Mouse (Mus musculus): ENCODE measurements around the gene Ppp2r2c.

Gene Ppp2r2c

DNA sequence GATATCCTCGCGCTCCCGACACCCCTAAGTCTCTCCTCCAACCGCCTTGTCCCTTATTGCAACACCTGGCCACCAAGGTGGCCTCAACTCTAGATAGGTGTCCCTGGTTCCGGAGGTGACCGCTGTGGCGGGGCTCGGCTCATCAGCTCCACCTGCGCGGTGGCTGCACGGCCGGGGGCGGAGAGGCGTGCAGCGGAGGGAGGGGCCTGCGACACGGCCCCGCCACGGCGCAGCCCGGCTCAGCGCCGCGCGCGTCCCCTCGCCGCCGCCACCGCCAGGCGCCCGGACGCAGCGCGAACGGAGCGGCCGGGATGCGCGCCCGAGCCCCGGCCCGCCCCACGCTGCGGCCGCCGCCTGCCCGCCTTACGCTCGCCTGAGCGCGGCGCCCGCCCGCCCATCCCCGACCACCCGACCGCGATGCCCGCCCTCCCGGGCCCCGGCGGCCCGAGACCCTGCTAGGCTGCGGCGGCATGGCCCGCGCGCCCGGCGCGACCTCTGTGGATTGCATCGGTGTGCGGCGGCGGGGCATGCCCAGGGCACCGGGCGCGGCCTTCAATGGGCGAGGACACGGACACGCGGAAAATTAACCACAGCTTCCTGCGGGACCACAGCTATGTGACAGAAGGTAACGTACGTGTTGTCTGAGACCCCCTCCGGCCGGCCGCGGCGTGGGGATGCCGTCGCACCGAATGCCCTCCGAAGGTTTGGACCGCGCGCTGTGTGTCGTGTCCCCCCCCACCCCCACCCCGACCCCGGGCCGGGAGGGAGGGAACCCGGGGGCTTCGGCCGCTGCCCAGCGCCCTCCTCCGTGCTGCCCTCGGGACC, at the start of gene Ppp2r2c:
Gene Ppp2r2c, plus strand, starts transcription at position 248 of the 825 bp plus-strand sequence.
- in situ Hi-C loops (cut with MboI): no loop called here

- in situ Hi-C loops (cut with MboI): no loop called here
These were observed 48.6 kb upstream of the Ppp2r2c start for GRCm38 (mm10) chr5:36819742-36820141.

DNA sequence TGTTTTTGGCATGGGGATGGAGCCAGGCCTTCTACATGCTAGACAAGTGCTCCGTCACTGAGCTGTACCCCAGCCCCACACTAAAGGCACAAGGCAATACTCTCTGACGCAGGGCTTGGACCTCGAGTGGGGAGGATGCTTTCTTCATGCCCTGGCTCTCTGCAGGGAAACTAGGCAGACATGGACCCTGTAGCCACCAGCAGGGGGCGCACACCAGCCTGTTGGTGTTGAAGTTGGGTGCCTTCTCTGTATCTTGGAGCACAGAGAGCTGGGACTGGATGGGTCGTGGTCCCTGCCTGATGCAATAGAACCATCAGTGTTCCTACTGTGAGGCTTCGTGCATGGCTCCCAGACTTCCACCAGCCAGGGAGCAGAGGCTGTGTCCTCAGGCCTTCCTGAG, 48.2 kb upstream of the Ppp2r2c start:
- in situ Hi-C loops (cut with MboI): no loop called here

- in situ Hi-C loops (cut with MboI): no loop called here
These were observed 45.4 kb upstream of the Ppp2r2c start for GRCm38 (mm10) chr5:36822907-36823306.

DNA sequence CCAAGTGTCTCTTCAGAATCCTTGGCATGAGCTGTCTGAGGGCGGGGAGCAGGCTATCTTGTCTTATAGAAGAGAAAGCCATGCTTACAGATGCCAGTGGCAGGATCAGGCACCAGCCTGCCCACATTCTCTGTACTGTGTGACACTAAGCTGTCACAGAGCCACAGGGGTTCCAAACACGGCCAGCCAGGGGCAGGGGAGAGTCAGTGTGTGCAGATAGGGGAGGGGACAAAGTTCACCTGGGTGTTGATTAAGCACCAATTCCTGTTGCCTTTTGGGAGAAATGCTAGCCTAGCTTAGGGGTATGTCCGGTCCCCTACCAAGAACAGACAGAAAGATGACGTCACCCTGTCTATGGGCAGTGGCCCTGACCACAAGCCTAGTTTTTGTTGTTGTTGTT, 39.2 kb upstream of the Ppp2r2c start:
- in situ Hi-C loops (cut with MboI): no loop called here

DNA sequence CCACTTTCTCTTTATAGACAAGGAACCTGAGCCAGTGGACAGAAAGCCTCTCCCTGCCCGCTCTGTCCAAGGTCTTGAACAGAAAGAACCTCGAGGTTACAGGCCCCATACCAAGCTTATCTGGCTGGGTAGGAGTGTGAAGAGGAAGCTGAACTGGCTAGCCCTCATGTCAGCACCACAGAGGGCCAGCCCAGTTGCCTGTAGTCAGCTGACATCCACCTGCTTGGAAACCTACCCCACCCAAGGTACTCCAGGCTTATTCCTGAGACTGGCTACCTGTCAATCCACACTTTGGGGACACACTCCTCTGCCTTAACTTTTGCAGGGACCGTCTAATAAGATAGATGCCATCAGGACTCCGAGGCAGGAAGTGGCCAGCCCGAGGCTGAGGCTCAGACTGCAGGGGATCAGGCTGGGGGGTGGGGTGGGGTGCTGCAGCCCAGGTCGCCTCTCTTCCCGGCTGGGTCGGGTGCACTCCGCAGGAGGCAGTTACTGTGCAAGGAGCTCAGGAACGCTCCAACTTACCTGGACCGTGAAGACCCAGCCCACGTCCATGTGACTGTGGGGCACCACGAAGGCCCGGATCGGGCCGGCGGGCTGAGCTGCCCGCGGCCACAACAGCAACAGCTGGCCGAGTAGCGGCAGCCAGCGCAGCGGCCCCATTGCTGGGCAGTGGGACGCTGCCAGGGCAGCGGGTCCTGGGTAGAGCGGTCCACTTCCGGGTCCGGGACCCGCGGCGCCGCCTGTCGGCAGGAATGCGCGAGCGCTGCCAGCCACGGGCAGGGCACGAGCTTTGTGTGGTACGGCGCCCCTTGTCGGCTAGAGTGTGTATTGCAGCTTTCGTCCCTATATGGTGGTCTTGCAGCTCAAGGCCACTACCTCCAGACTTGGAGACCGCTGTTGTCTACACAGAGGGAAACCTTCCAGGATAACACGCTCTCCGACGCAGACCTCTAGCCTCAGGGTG, 38.1 kb upstream of the Ppp2r2c start, which contains the start of gene Man2b2:
Gene Man2b2, minus strand, starts transcription at position 741 of the 967 bp plus-strand sequence.
- in situ Hi-C loops (cut with MboI): no loop called here

DNA sequence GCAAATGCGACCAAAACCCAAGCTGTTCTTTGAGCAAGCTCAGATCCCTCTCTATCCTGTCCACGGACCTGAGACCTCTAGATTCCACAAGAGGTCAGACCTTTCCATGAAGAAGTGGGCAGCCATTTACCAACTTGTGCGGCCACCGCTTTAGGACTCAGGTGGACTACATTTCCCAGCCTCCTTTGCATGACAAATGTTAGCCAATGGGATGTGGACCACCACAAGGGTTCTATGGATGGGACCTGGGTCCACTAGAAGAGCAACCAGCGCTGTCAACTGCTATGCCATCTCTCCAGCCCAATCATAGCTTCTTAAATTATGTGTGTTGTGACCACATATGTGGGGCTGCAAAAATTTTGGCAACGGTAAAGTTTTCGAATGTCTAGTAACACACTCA, 37.0 kb upstream of the Ppp2r2c start:
- in situ Hi-C loops (cut with MboI): no loop called here

GRCm38 (mm10) chr5:36835933-36836332, 32.4 kb upstream of the Ppp2r2c start:
- in situ Hi-C loops (cut with MboI): no loop called here

DNA sequence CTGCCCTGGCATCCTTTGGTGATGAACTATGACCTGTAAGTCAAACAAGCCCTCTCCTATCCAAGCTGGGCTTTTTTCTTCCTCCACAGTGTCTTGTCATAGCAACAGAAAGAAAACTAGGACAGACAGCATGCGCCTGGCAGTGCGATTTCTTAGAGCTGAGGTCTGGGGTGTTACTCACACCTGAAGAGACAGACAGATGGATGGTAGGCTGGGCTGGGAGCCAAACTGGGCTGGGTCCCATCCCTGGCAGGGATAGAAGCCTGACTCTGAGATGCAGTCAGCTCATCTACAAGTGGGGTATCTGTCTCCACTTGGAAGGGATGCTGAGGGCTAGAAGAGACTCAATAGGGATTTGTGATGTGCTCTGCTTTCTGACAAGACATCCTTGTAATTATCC, 29.3 kb upstream of the Ppp2r2c start:
- in situ Hi-C loops (cut with MboI): no loop called here

DNA sequence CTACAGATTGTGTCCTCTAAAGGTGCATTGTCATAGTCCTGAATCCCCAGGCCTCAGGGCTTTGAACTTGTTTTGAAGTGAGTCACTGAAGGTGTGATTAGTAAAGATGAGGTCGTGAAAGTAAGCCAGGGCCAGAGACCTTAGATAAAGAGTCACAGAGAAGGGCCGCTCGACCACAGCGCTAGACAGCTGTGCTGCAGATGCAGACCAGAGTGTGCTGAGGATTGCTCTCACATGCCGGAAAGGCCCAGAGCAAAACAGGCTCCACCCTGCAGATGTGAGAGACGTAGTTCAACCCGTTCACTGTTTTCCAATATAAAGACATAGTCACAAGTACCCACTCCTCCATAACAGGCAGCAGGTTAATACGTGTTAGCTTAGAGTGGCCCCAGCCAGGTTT, 28.7 kb upstream of the Ppp2r2c start:
- in situ Hi-C loops (cut with MboI): no loop called here

GRCm38 (mm10) chr5:36840092-36840491, 28.2 kb upstream of the Ppp2r2c start:
- in situ Hi-C loops (cut with MboI): no loop called here

- in situ Hi-C loops (cut with MboI): no loop called here
These were observed 26.6 kb upstream of the Ppp2r2c start for GRCm38 (mm10) chr5:36841701-36842100.

DNA sequence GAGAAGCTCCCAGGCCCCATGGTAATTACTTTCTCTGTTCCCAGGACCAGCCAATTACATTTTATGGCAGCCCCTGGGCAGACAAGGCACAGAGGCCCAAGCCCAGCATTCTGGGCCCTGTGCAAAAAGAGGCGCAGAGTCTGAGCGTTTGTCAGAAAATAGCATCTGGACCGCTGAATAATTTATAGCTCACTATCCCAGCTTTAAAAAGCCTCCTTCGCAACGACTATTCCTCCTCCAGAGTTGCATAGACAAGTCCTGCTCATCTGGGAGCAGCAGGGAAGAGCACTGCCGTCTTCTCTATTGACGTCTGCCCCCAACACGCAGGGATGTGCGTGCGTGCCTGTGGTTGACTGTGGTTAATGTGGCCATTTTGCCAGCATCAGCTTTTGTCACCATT, 23.8 kb upstream of the Ppp2r2c start:
- in situ Hi-C loops (cut with MboI): no loop called here

- in situ Hi-C loops (cut with MboI): no loop called here
These were observed 16.7 kb upstream of the Ppp2r2c start for GRCm38 (mm10) chr5:36851572-36851971.

DNA sequence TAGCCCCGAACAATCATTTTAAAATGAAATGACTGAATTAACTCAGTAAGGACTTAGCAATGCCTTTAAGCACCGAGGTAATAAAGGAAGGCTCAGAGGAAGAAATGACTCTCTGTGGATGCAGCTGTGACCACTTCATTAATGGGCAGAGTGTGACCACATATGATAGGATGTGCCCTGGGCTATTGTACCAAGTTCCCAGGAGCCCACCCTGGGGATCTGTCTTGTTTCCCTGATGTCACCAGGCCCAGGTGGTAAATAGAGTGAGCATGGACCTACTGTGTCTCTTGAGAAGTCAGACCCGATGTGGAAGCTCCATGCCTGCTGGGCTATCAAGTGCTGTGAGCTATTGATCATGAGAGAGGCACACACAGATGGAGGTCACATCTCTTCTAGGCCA, 13.1 kb upstream of the Ppp2r2c start:
- in situ Hi-C loops (cut with MboI): no loop called here

DNA sequence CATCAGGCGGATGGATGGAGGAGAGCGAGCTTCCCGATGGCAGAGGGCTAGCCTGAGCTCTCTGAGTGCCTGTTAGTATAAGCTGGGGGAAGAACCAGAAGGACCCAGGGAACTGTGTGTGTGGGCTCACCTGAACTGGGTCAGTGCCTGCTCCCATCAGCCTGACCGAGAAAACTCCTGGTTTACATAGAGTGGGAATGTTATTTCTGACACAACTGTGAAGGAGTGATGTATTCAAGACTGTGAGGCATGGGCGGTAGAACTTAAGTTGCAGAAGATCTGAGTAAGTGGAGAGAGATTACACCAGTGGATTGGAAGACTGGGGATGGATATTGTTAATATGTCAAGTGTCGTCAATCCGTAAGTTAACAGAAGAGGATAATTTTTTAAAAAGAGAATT, 11.8 kb upstream of the Ppp2r2c start:
- in situ Hi-C loops (cut with MboI): no loop called here

GRCm38 (mm10) chr5:36857546-36857945, 10.8 kb upstream of the Ppp2r2c start:
- in situ Hi-C loops (cut with MboI): no loop called here

- in situ Hi-C loops (cut with MboI): no loop called here
These were observed 7.2 kb upstream of the Ppp2r2c start for GRCm38 (mm10) chr5:36861084-36861483.

GRCm38 (mm10) chr5:36866701-36867250, 1.5 kb upstream of the Ppp2r2c start:
- in situ Hi-C loops (cut with MboI): no loop called here

DNA sequence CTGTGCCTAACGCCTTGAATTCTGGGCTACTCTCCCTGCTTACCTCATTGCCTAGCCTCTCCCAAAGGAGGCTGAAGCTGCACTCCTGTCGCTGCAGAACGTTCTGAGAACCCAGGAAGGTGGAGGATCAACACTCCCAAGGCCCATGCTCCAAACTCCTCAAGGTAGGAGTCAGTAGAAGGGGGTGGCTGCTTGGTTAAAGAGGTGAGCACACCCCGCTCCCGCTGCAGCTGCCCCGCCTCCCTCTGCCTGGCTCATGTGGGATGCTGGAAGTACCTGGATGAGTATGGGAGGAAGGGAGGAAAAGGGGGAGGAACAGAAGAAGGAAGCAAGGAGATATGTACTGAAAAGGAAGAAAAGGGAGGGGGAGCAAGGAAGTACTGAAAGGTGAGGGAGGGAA, 752 bp upstream of the Ppp2r2c start:
- in situ Hi-C loops (cut with MboI): no loop called here

DNA sequence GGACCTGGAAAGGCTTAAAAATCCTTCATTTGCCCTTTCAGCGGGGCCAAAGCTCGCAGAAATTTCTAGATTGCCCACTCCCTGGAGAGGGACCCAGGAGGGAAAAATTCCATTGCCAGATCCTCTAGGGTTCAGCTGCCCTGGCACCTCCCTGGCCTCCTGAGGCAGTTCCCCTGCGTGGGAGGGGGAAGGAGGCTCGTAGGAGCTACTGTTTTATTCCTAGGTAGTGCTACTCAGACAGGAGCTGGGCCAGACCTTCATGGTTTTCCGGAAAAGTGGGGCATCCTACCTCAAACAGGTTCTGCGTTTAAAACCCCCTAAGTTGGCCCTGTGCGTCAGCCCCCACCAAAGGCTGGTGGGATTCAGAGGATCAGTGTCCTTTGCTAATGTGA, 869 bp downstream of the Ppp2r2c start:
- in situ Hi-C loops (cut with MboI): no loop called here

DNA sequence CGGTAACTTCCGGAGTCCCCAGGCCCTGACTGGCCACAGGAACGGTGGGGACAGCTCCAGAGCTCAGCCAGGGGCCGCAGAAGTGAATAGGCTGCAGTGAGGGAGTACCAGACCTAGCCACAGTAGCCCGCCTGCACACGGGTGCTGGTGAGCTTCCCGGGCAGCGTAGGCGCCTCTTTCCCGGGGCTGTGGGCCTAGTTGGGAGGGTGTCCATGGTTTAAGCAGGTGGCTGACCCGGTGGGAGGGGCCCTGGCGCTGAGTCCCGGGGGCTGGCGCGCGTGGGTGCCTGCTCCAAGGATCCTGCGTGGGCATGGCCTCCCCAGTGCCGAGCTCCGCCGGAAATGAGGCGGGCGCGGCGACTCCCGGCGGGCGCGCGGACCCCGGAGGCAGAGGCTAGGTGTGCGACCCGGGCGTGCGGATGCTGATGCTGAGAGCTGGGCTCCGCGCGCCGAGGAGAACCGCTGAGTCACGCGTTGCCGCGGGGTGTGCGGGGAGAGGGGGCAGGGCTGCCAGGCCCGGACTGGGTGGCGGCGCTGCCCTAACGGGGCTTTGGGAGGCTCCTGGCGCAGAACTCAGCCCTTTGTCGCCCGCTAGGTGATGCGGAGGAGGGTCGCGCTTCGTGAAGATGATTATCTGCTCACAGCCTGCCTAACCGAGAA, 1.4 kb downstream of the Ppp2r2c start:
- in situ Hi-C loops (cut with MboI): no loop called here
